Mouse (Mus musculus) G1E-ER4 (cell line): Measurements from ENCODE around the gene Dnajc15. TPM values are rescaled to one million over a fixed set of nuclear protein-coding genes. Genes with fewer than 3 reads are reported as not detected.

Experiments used
- GATA1 ChIP-seq: IDR thresholded peaks from one replicate; pipeline ENCODE4 v1.8.0; 2012; ENCODE audit warnings: low read length, inconsistent platforms
- polyA plus RNA-seq: library from polyadenylated mRNA; stranded (reverse); fragments of >175 nt; gene quantifications from 2 replicates; pipeline ENCODE4 v1.2.3, GENCODE M21; 2012

The Dnajc15 gene
- polyA plus RNA-seq, 1 experiment, result 6.8 TPM

DNA sequence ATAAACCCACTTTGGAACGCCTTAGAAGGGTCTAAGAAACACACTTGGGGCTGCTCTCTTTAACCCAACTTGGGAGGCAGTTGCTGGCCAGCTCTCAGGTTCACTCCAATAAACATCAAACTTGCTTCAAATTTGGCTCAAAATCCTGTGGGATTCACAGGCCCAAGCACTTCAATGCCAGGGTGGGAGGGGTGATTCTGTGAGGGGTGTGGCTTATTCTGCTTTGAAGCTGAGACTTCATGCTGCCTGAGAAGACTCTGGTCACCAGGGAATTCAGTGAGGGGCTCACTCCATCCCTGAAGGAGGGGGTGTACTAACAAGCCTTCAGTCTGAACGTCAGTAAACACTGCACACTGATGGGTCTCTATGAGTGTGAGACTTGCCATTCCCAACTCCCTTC lies 103.3 kb downstream of the Dnajc15 start:
- TF ChIP-seq GATA1, result no peak

Other genes starting within 250 kb of the Dnajc15 start
- not detected in 2 replicates for gene Epsti1, start 29.1 kb upstream of the Dnajc15 start, polyA plus RNA-seq
- not detected in 2 replicates for gene Fam216b, start 213.9 kb upstream of the Dnajc15 start, polyA plus RNA-seq